8 mouse cellular contexts compared by ENCODE assay signal in the genomic region with DNA sequence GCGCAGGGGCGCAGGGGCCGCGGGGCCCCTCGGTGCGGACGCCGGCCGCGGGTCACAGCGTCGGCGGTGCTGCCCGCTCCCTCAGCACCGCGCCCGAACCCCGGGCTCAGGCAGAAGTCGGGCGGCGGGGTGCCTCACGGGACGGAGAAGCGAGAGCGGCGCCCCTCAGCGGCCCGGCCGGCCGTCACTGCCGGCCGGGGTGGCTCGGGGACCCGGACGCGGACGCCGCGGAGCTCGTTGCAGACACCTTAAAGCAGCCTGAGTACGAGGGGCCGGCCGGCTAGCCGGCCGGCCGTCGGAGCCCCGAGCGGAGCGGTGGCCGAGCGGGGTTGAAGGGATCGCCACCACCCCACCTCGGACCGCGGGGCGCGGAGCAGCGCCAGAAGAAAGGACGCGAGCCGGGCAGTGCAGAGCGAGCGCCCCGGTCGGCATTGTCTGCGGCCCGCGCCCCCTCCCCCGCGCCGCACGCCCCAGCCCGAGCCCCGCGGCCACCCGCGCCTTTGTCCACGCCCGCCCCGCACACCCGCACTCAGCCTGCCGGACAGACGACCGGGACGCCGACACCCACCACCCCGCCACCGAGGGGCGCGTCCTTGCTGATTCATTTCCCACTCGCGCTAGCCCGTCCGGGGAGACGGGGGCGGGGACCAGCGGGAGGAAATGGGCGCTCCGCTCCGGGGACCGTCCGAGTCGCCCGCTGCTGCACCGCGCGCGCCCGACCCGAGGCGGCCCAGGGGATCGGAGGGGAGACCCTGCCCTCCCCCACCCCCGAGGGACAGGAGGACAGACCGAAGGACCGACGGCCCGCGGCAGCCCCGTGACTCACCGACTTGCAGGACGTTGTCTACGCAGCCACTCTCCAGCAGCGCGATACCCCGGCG.
DNase-seq lines count a peak whose midpoint lies in the region; ATAC-seq and TF ChIP-seq lines count a peak whose summit lies in the region.

No protein-coding gene starts in this region.

- H3K4me3 ChIP-seq in embryonic facial prominence, embryonic 14.5 days (ENCODE audit: low read depth, low read length) = peak overlapping the region; percentile 83
- peak overlapping the region; percentile 85 for H3K4me3 ChIP-seq in heart, embryonic 12.5 days
- peak overlapping the region; percentile 99 for H3K4me3 ChIP-seq in kidney, postnatal 0 days (replicated peaks; ENCODE audit: low read depth, low read length)
- H3K4me3 ChIP-seq in liver, embryonic 15.5 days (replicated peaks) = peak overlapping the region; percentile 61
- peak overlapping the region; percentile 97 for H3K4me3 ChIP-seq in neural tube, embryonic 13.5 days

- under 1% methylated on average over 29 of the region's 127 CpGs for WGBS in embryonic facial prominence, embryonic 14.5 days
- WGBS in heart, embryonic 12.5 days = under 1% methylated on average over 106 of the region's 127 CpGs
- WGBS in kidney, postnatal 0 days = 2% methylated on average over 108 of the region's 127 CpGs
- WGBS in liver, embryonic 15.5 days (ENCODE audit: insufficient replicate concordance) = under 1% methylated on average over 111 of the region's 127 CpGs
- WGBS in neural tube, embryonic 13.5 days = under 1% methylated on average over 96 of the region's 127 CpGs

- peak; percentile 4; the same call in 1 of the 2 replicates for TF ChIP-seq CTCF in kidney, postnatal 0 days (IDR thresholded peaks at IDR 0.05; ENCODE audit: low read depth)

- ATAC-seq in embryonic facial prominence, embryonic 14.5 days (ENCODE audit: low read depth) = no peak
- ATAC-seq in heart, embryonic 12.5 days (ENCODE audit: insufficient number of reproducible peaks, low FRiP score) = no peak
- no peak for ATAC-seq in kidney, postnatal 0 days (replicated peaks; ENCODE audit: low FRiP score, low read depth)
- ATAC-seq in liver, embryonic 15.5 days (ENCODE audit: insufficient read depth) = no peak
- no peak for ATAC-seq in neural tube, embryonic 13.5 days (ENCODE audit: low read depth)

- H3K36me3 ChIP-seq in embryonic facial prominence, embryonic 14.5 days (ENCODE audit: control insufficient read depth, insufficient read depth, low read length) = no peaks in the 10 kb centered on the region
- no peaks in the 10 kb centered on the region for H3K36me3 ChIP-seq in heart, embryonic 12.5 days
- 0 out of 2 replicates have a peak, but pooled peaks cover 5% of the 10 kb centered on the region for H3K36me3 ChIP-seq in kidney, postnatal 0 days (ENCODE audit: insufficient read depth, low read length)
- no peaks in the 10 kb centered on the region for H3K36me3 ChIP-seq in liver, embryonic 15.5 days (replicated peaks)
- H3K36me3 ChIP-seq in neural tube, embryonic 13.5 days = no peaks in the 10 kb centered on the region

- peaks cover 2% of the 10 kb centered on the region; the same call in 1 of the 2 replicates for H3K27me3 ChIP-seq in embryonic facial prominence, embryonic 14.5 days (replicated peaks; ENCODE audit: control insufficient read depth, insufficient read depth, low read length)
- peaks cover 13% of the 10 kb centered on the region for H3K27me3 ChIP-seq in heart, embryonic 12.5 days (replicated peaks)
- no peaks in the 10 kb centered on the region for H3K27me3 ChIP-seq in kidney, postnatal 0 days (ENCODE audit: insufficient read depth, low read length)
- H3K27me3 ChIP-seq in liver, embryonic 15.5 days = peaks cover 93% of the 10 kb centered on the region
- H3K27me3 ChIP-seq in neural tube, embryonic 13.5 days = no peaks in the 10 kb centered on the region

- peak overlapping the region; percentile 88 for H3K9ac ChIP-seq in embryonic facial prominence, embryonic 14.5 days (ENCODE audit: low read depth, low read length)
- peak overlapping the region; percentile 88 for H3K9ac ChIP-seq in heart, embryonic 12.5 days
- peak overlapping the region; percentile 93 for H3K9ac ChIP-seq in kidney, postnatal 0 days (ENCODE audit: low read depth, low read length)
- H3K9ac ChIP-seq in liver, embryonic 15.5 days = peak overlapping the region; percentile 35; the same call in 1 of the 2 replicates
- peak overlapping the region; percentile 99 for H3K9ac ChIP-seq in neural tube, embryonic 13.5 days

- peak overlapping the region; percentile 90 for H3K27ac ChIP-seq in embryonic facial prominence, embryonic 14.5 days (replicated peaks; ENCODE audit: low read depth, low read length)
- H3K27ac ChIP-seq in heart, embryonic 12.5 days (ENCODE audit: poor library complexity, severe bottlenecking) = peak overlapping the region; percentile 62; the same call in 1 of the 2 replicates
- peak overlapping the region; percentile 91 for H3K27ac ChIP-seq in kidney, postnatal 0 days
- no peak overlapping the region for H3K27ac ChIP-seq in liver, embryonic 15.5 days (replicated peaks)
- H3K27ac ChIP-seq in neural tube, embryonic 13.5 days (replicated peaks) = peak overlapping the region; percentile 99

- no peaks in the 10 kb centered on the region for H3K9me3 ChIP-seq in embryonic facial prominence, embryonic 14.5 days (ENCODE audit: control insufficient read depth, low read length)
- no peaks in the 10 kb centered on the region for H3K9me3 ChIP-seq in heart, embryonic 12.5 days (replicated peaks)
- no peaks in the 10 kb centered on the region for H3K9me3 ChIP-seq in kidney, postnatal 0 days (replicated peaks; ENCODE audit: low read length)
- H3K9me3 ChIP-seq in liver, embryonic 15.5 days (replicated peaks) = no peaks in the 10 kb centered on the region
- no peaks in the 10 kb centered on the region for H3K9me3 ChIP-seq in neural tube, embryonic 13.5 days

- peak; percentile 55 for DNase-seq in layer of hippocampus, adult 11-12 months (ENCODE audit: low spot score)
- no peak for DNase-seq in layer of hippocampus, adult 9-10 months (ENCODE audit: low spot score)
- peak; percentile 48 for DNase-seq in embryonic facial prominence, embryonic 14.5 days (ENCODE audit: low spot score)
- DNase-seq in kidney, postnatal 0 days (ENCODE audit: low spot score) = peak; percentile 69
- DNase-seq in thymus, adult 18-20 months = peak; percentile 53 to 56

- H3K4me1 ChIP-seq in embryonic facial prominence, embryonic 14.5 days (ENCODE audit: control insufficient read depth, insufficient read depth, low read length) = peaks cover 14% of the 10 kb centered on the region; the same call in 1 of the 2 replicates
- H3K4me1 ChIP-seq in heart, embryonic 12.5 days (replicated peaks) = peaks cover 16% of the 10 kb centered on the region
- H3K4me1 ChIP-seq in kidney, postnatal 0 days (replicated peaks; ENCODE audit: insufficient read depth, low read length) = peaks cover 9% of the 10 kb centered on the region; the same call in 1 of the 2 replicates
- H3K4me1 ChIP-seq in liver, embryonic 15.5 days (replicated peaks) = peaks cover 26% of the 10 kb centered on the region
- peaks cover 43% of the 10 kb centered on the region for H3K4me1 ChIP-seq in neural tube, embryonic 13.5 days (replicated peaks)

- peak overlapping the region; percentile 89 for H3K4me2 ChIP-seq in embryonic facial prominence, embryonic 14.5 days (ENCODE audit: low read depth, low read length)
- peak overlapping the region; percentile 82 for H3K4me2 ChIP-seq in heart, embryonic 12.5 days
- peak overlapping the region; percentile 82 for H3K4me2 ChIP-seq in kidney, postnatal 0 days (ENCODE audit: low read length)
- peak overlapping the region; percentile 80 for H3K4me2 ChIP-seq in liver, embryonic 15.5 days
- H3K4me2 ChIP-seq in neural tube, embryonic 13.5 days = peak overlapping the region; percentile 64

Comparison
In these comparisons a context has a peak if more than half of its experiments do, and no peak if none do; other contexts are left out.
1. H3K9ac ChIP-seq: peak in every context shown above with its lines; median percentile 99 in neural tube, embryonic 13.5 days; 93 in kidney, postnatal 0 days; 88 in embryonic facial prominence, embryonic 14.5 days; 88 in heart, embryonic 12.5 days; 35 in liver, embryonic 15.5 days.